Mouse (Mus musculus) neural tube, embryonic 15.5 days (tissue): ENCODE data around the gene Tmem183a. TPM values are rescaled to one million over a fixed set of nuclear protein-coding genes. Genes with fewer than 3 reads are reported as not detected.

ENCODE experiments used
- ATAC-seq: fragments of 200-750 bp; cut with Nextera tagmentation; 2 replicates; pipeline ENCODE4 v1.8.0; 2017; ENCODE audit warnings: mild to moderate bottlenecking, moderate TSS enrichment, moderate library complexity; ENCODE audit not compliant: low FRiP score
- H3K27ac ChIP-seq: fragments of 300-500 bp; sonication (generic); replicated peaks from 2 replicates; pipeline ENCODE4 v1.5.1; 2015; ENCODE audit warnings: mild to moderate bottlenecking, inconsistent platforms
- H3K27me3 ChIP-seq: fragments of 300-500 bp; sonication (generic); replicated peaks from 2 replicates; pipeline ENCODE4 v1.6.1; 2015; ENCODE audit warnings: inconsistent platforms
- H3K36me3 ChIP-seq: fragments of 300-500 bp; sonication (generic); 2 replicates; pipeline ENCODE4 v1.6.1; 2015; ENCODE audit warnings: inconsistent platforms
- H3K4me1 ChIP-seq: fragments of 300-500 bp; sonication (generic); 2 replicates; pipeline ENCODE4 v1.6.1; 2015; ENCODE audit warnings: inconsistent platforms
- H3K4me2 ChIP-seq: fragments of 300-500 bp; sonication (generic); 2 replicates; pipeline ENCODE4 v1.6.1; 2015; ENCODE audit warnings: inconsistent platforms, mild to moderate bottlenecking, moderate library complexity
- H3K4me3 ChIP-seq: fragments of 300-500 bp; sonication (generic); replicated peaks from 2 replicates; pipeline ENCODE4 v1.5.1; 2015; ENCODE audit warnings: mild to moderate bottlenecking, inconsistent platforms
- H3K9ac ChIP-seq: fragments of 300-500 bp; sonication (generic); replicated peaks from 2 replicates; pipeline ENCODE4 v1.6.1; 2015; ENCODE audit warnings: mild to moderate bottlenecking, inconsistent platforms
- H3K9me3 ChIP-seq: fragments of 300-500 bp; sonication (generic); replicated peaks from 2 replicates; pipeline ENCODE4 v1.6.1; 2016; ENCODE audit warnings: inconsistent platforms
- WGBS: fragments of 180-500 bp; shearing (Covaris S2); methylation state at CpG from one replicate; pipeline ENCODE4 v1.1.7; 2015; ENCODE audit warnings: mixed read lengths; 5-methylcytosine and 5-hydroxymethylcytosine counted together
- polyA plus RNA-seq: library from polyadenylated mRNA; unstranded; fragments of >200 nt; fragmentation: Nextera tagmentation; extraction: Ambion mirVana; gene quantifications from 2 replicates; pipeline ENCODE4 v1.2.1, GENCODE M21; 2015

Gene Tmem183a
- polyA plus RNA-seq, 1 experiment from 2014 or later, result 110 TPM

DNA sequence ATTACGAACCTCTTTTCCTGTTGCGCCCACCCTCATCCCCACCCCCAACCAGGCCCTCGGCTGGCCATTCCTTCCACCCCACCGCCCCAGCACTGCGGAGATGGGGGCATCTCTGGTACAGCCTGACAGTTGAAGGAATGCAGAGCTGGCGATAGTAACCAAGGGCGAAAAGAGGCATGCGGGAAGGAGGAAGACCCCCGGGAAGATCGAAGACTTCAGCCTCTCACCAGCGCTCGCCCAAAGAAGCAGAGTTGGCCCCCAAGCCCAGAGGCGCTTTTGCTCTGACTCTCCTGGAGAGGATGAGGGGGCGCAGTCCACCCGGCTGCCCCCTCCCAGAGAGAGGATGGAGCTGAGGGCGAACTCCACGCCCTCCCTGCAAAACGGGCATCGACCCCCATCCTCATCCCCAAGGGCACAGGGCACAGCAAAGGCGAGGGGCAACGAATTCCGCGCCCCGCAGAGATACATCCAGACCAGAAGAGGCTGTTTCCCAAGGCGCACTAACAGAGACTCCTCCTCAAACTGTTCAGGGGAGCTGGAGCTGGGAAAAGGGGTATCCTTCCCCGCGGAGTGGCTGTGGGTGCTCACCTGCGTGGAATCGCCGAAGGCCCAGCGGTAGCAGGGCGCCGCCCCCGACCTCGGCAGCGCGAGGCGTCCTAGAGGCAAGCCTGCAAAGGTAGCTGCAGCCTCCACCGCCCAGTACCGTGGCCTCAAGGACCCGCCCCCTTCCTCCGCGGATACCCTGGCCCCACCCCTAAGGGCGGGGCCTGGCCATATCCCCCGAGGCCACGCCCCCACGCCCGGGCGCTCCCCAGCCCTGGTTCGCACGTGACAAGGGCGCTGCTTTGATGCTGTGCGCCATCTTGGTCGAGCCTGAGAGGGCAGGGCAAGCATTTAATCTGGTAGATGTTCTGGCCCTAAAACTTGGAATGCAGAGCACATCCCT is 17.5 kb downstream of the Tmem183a start:
- H3K4me3 ChIP-seq, result peak overlapping the region; percentile 58
- WGBS, result 2% methylated on average over 52 of the region's 54 CpGs
- ATAC-seq, result peak; percentile 95
- no peaks in the 10 kb centered on the region for H3K27me3 ChIP-seq
- peaks cover 24% of the 10 kb centered on the region for H3K4me1 ChIP-seq
- peak overlapping the region; percentile 78 for H3K9ac ChIP-seq
- H3K27ac ChIP-seq, result peak overlapping the region; percentile 82
- H3K36me3 ChIP-seq, result peaks cover 24% of the 10 kb centered on the region
- no peaks in the 10 kb centered on the region for H3K9me3 ChIP-seq
- peak overlapping the region; percentile 79 for H3K4me2 ChIP-seq

DNA sequence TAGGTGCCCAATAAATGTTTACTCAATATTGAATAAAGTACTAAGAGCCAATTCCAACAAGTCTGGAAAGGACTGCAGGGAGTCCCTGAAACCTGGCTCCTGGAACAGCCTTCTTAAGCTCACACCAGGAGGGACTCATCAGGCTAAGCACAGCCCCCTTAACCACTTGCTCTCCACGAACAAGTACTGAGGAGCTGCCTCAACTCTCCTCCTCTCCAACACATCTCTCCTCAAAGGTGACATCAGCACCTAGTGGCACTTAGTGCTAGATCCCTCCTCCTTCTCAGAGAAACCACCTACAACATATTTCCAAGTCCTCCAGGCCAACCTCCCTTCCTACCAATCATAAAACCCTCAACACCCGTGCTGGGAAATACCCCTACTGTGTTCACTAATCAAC is 18.2 kb downstream of the Tmem183a start:
- WGBS, result 5% methylated on average over 2 of the region's 2 CpGs
- Histone ChIP-seq H3K27me3 (no peaks in the 10 kb centered on the region), H3K9ac (peak overlapping the region; percentile 78), H3K36me3 (peaks cover 22% of the 10 kb centered on the region), H3K4me2 (peak overlapping the region; percentile 79), H3K27ac (peak overlapping the region; percentile 82), H3K4me1 (peaks cover 24% of the 10 kb centered on the region), H3K4me3 (peak overlapping the region; percentile 58), H3K9me3 (no peaks in the 10 kb centered on the region)
- peak; percentile 40 for ATAC-seq

- Histone ChIP-seq H3K27ac (no peak overlapping the region), H3K27me3 (no peaks in the 10 kb centered on the region), H3K36me3 (peaks cover 19% of the 10 kb centered on the region), H3K4me1 (peaks cover 24% of the 10 kb centered on the region), H3K9me3 (no peaks in the 10 kb centered on the region), H3K9ac (peak overlapping the region; percentile 34), H3K4me3 (peak overlapping the region; percentile 58), H3K4me2 (peak overlapping the region; percentile 79)
- no peak for ATAC-seq
- 85% methylated on average over 8 of the region's 8 CpGs for WGBS
Observed at GRCm38 (mm10) chr1:134342781-134343310, 18.9 kb downstream of the Tmem183a start.

GRCm38 (mm10) chr1:134342278-134342664 is 19.5 kb downstream of the Tmem183a start:
- WGBS, result 68% methylated on average over 2 of the region's 2 CpGs
- H3K4me2 ChIP-seq, result peak overlapping the region; percentile 79

GRCm38 (mm10) chr1:134341641-134342277 is 20.0 kb downstream of the Tmem183a start:
- no peaks in the 10 kb centered on the region for H3K9me3 ChIP-seq
- H3K27me3 ChIP-seq, result no peaks in the 10 kb centered on the region
- WGBS, result 83% methylated on average over 5 of the region's 5 CpGs
- no peak overlapping the region for H3K4me3 ChIP-seq
- no peak for ATAC-seq
- H3K4me1 ChIP-seq, result peaks cover 24% of the 10 kb centered on the region
- H3K4me2 ChIP-seq, result peak overlapping the region; percentile 79
- no peak overlapping the region for H3K27ac ChIP-seq
- H3K36me3 ChIP-seq, result peaks cover 11% of the 10 kb centered on the region
- no peak overlapping the region for H3K9ac ChIP-seq

More at GRCm38 (mm10) chr1:134342278-134342664, 19.5 kb downstream of the Tmem183a start:
- H3K27me3 ChIP-seq, result no peaks in the 10 kb centered on the region
- H3K27ac ChIP-seq, result no peak overlapping the region
- ATAC-seq, result no peak
- peak overlapping the region; percentile 34; the same call in 1 of the 2 replicates for H3K9ac ChIP-seq
- no peaks in the 10 kb centered on the region for H3K9me3 ChIP-seq
- peak overlapping the region; percentile 58 for H3K4me3 ChIP-seq
- H3K4me1 ChIP-seq, result peaks cover 24% of the 10 kb centered on the region
- peaks cover 14% of the 10 kb centered on the region for H3K36me3 ChIP-seq

DNA sequence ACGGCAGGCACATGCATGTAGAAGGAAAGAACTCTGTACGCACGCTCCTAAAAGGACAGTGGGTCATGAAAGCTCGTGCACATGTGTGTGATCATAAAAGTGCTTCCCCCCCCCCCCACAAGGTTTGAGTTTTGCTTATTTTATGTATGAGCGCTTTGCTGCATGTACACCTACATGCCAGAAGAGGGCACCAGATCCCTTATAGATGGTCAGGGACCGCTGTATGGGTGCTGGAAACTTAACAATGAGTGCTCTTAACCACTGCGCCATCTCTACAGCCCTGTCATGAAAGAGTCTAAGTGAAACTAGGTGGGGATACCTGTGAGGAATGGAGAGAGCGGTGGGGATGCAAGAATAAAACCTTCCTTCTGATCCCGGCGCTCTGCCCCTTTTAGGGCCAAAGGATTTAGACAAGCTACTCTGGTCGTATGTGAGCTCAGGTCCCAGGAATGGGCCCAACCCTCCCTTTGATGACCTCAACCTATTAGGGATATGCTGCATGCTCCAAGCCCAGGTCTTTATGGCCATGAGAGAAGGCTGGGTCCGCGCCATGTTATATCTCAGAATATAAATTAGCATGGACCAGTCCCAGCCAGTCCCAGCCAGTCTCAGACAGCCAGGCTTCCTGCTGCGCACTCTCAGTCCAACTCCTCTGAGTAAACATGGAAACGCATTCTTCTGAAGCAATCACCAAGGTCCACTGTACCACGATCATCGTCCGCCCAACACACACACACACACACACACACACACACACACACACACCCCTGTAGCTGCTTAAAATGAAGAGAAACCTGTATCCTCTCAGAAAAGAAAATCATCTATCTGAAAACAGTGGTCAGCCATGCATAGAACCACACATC is 21.8 kb downstream of the Tmem183a start:
- H3K36me3 ChIP-seq, result no peaks in the 10 kb centered on the region; the same call in 1 of the 2 replicates
- no peak overlapping the region for H3K9ac ChIP-seq
- H3K27me3 ChIP-seq, result no peaks in the 10 kb centered on the region
- no peak for ATAC-seq
- H3K4me1 ChIP-seq, result peaks cover 23% of the 10 kb centered on the region
- WGBS, result 95% methylated on average over 18 of the region's 18 CpGs
- no peaks in the 10 kb centered on the region for H3K9me3 ChIP-seq
- H3K4me3 ChIP-seq, result no peak overlapping the region
- H3K4me2 ChIP-seq, result no peak overlapping the region
- H3K27ac ChIP-seq, result no peak overlapping the region

GRCm38 (mm10) chr1:134339162-134339561 is 22.6 kb downstream of the Tmem183a start:
- WGBS, result 97% methylated on average over 7 of the region's 7 CpGs
- Histone ChIP-seq H3K27ac (no peak overlapping the region), H3K9me3 (no peaks in the 10 kb centered on the region), H3K4me2 (no peak overlapping the region), H3K9ac (no peak overlapping the region), H3K27me3 (no peaks in the 10 kb centered on the region), H3K4me3 (no peak overlapping the region), H3K4me1 (peaks cover 19% of the 10 kb centered on the region), H3K36me3 (no peaks in the 10 kb centered on the region; the same call in 1 of the 2 replicates)
- ATAC-seq, result no peak

DNA sequence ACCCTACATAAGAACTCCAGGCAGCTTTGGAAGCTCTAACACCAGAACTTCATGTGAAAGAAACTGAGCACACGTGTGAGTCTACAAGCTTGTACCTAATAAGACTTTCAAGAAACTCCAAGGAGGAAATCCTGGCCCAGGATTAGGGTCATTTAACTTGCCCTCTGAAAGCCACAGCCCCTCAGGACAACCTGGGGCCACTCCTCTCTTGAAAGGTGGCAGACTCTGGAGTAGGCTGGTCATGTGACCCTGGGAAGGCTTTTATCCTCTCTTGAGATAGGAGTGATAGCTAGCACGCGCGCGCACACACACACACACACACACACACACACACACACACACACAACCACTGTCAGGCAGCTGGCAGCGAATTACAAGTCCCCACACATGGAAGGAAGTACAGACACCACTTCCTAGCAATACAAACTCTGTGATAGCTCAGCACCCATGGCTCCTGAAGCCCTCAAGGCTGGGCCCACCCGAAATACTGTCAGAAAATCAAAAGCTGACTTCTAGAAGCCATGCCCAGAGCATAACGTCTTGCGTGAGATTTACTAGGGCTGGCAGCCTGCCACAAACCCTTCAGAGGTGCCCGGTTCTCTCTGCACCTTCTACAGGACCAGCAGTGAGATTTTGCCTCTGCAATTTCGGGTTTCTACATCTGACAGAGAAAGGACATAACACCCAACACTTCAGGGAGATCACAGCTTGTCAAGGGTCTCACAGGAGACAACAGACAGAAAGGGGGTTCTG is 24.6 kb downstream of the Tmem183a start:
- ATAC-seq, result no peak
- no peak overlapping the region for H3K4me3 ChIP-seq
- H3K9ac ChIP-seq, result no peak overlapping the region
- no peak overlapping the region for H3K27ac ChIP-seq
- no peaks in the 10 kb centered on the region; the same call in 1 of the 2 replicates for H3K36me3 ChIP-seq
- no peak overlapping the region for H3K4me2 ChIP-seq
- H3K4me1 ChIP-seq, result peaks cover 15% of the 10 kb centered on the region
- WGBS, result 82% methylated on average over 11 of the region's 11 CpGs
- no peaks in the 10 kb centered on the region for H3K9me3 ChIP-seq
- no peaks in the 10 kb centered on the region for H3K27me3 ChIP-seq

DNA sequence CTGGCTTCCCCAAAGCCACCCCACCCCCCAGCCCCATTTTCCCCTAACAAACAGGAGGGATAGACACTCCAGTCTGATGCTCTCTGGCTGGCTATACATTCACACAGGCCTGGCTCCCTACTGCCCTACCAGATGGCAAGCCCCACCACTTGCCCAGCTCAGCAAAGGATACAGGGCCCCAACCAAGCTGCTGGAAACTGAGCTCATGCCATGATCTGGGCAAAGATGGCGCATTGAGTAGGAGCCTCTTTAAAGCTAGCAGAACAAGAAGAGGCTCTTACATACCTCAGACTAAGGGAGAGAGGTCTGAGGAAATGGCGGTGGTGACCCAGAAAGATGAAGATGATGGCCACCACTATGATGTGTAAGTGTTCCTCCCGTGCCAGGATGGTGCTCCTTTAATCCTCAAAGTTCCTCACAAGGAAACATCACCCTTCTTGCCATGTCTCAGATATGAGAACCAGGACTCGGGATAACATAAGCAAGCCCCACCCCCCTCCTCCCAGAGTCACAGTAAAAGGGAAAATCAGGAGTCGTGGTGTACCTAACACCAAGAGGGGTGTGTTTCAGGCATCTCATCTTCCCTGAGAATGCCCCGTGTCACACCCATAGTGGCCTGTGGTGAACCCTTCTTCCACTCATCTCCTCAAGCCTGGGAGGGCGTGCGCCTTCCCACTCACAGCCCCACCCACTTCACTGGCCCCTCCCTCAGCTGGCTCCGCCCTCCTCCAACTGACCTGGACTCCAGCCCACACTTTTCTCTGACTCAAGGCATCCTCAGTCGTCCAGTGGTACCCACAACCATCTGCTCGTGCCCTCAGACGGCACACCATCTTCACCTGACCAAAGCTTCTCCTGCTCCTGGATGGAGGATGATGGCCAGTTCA is 25.6 kb downstream of the Tmem183a start:
- no peak for ATAC-seq
- H3K4me2 ChIP-seq, result no peak overlapping the region
- no peaks in the 10 kb centered on the region; the same call in 1 of the 2 replicates for H3K36me3 ChIP-seq
- H3K27ac ChIP-seq, result no peak overlapping the region
- no peak overlapping the region for H3K4me3 ChIP-seq
- no peaks in the 10 kb centered on the region for H3K9me3 ChIP-seq
- H3K4me1 ChIP-seq, result peaks cover 11% of the 10 kb centered on the region
- H3K9ac ChIP-seq, result no peak overlapping the region
- WGBS, result 89% methylated on average over 12 of the region's 12 CpGs
- no peaks in the 10 kb centered on the region for H3K27me3 ChIP-seq
